Mouse (Mus musculus) adipocyte (in vitro differentiated cells): ENCODE results near the gene Bhlha15.

Experiments used
- DNase-seq: peaks from one replicate; pipeline ENCODE4 v3.0.0-alpha.2; 2016; ENCODE audit warnings: low spot score

The Bhlha15 gene

GRCm38 (mm10) chr5:144189950-144190583 lies at the start of gene Bhlha15:
TSS of gene Bhlha15 (plus strand) at chr5:144190286.
- DNase-seq: no peak

- no peak for DNase-seq
Observed at GRCm38 (mm10) chr5:144143531-144143930, 46.6 kb upstream of the Bhlha15 start.

DNA sequence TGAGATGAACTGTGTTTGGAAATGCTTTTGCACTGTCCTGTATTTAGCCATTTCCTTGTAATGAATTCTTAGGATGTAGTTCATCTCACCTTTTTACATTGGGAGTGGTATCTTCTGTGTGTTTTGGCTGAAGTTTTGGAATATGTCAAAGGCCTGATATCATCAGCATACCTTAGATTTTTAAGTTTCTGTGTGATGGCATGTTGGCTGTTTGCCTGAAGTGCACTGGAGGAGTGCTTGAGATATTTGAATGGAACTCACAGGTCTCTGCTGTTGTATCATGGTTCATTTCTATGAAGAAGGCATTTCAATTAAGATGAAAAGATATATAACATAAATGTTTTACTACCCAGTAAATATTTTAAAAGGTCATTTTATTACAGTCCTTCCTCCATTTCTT lies 43.2 kb upstream of the Bhlha15 start:
- no peak for DNase-seq

DNA sequence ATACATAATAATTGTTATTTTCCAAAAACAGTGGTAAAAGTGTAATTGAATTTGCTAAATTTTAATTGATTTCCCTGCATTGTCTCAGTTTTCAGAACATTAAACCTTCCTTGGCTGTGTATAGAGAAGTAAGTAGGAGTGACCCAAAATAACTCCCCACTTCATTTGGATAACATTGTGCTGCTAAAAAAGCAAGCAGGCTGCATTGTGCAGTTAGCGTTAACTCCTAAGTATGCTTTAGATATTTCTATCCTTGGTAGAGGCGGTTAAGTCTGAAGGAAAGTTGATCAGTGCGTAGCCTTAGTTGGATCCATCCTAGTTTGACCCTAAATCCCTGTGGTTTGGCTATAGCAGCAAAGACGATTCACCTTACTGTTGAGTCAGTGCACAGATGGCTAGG lies 40.6 kb upstream of the Bhlha15 start:
- no peak for DNase-seq

GRCm38 (mm10) chr5:144151270-144151669 lies 38.8 kb upstream of the Bhlha15 start:
- no peak for DNase-seq

DNA sequence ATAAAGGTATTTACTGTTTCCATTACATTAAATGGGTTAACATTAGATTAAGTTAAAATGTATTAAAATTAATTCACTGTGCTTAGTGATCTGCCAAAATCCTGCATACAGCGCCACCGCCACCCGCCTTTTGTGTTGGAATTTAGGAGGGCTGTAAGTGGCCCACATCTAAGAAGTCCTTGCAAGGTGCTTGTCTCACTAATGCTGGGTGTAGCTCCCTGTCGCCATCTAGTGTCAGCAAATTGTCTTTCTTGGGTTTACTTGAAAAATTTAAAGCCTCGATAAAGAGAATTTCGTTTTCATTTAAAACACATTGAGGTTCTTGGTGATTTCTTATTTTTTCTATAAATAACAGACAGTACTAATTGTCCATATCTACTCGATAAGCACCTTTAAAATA lies 35.6 kb upstream of the Bhlha15 start:
- peak; percentile 84 for DNase-seq

DNA sequence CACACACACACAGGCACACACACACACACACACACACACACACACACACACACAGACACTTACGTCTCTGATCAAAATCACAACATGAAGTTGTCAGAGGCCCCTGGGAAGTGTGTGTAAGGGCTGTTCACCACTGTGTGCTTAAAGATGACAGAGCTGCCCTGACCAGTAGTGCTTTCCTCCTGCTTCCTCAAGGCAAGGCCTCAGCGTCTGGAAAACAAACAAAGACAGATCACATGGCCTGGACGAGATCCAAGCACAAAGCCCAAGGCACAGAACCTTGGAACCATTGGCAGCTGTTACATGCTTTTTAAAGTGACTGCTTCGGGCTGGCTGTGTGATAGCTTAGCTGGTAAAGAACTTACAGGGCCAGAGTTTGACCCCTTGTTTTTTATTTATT lies 31.5 kb upstream of the Bhlha15 start:
- DNase-seq: peak; percentile 98

DNA sequence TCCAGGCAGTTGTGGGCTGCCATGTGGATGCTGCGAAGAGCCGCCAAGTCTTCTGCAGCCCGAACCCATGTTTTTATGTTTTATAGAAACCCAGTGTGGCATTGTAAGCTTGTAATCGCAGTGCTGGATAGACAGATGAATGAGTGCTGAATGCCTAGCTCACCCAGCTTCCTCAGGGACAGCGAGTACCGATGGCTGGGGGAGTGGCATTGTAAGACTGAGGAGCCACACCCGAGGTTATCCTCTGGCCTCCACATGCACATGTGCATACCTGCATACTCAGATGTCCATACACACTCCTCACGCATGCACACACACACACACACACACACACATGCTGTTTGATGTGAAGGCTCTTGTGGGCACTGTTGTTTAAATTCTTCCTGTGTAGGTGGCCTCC lies 30.9 kb upstream of the Bhlha15 start:
- DNase-seq: no peak

- DNase-seq: no peak
Observed at GRCm38 (mm10) chr5:144162080-144162812, 27.8 kb upstream of the Bhlha15 start.

DNA sequence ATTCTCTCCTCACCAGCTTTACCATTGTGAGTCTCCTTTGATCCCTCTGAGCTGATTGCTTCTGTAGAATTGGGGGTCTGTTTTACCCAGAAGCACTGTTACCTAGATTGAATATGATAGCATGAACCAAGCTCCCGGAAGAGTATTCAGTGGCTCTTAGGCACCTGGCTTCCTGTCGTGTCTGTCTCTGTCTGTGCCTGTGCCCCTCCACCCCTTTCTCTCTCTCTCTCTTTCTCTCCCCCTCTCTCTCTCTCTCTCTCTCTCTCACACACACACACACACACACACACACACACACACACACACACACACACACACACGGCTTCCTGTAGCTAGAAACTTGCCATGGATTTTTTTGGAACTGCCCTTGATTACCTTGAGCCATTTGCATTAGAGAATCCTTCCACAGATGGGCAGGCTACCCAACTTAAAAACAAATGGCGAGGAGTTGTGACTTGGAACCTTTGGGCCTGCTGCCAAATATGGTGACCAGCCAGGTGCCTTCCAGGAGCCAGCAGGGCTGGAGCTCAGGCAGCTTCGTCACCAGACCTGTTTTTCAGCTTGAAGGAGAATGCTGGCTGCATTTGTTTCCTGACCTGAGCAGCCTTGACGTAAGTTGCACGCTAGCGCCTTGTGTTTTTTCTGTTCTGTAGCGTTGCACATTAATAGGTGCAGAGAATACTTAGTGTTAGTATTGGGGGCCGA lies 27.1 kb upstream of the Bhlha15 start:
- no peak for DNase-seq

- DNase-seq: no peak
Observed at GRCm38 (mm10) chr5:144165756-144166155, 24.3 kb upstream of the Bhlha15 start.

GRCm38 (mm10) chr5:144169275-144169975 lies 20.7 kb upstream of the Bhlha15 start:
- no peak for DNase-seq

DNA sequence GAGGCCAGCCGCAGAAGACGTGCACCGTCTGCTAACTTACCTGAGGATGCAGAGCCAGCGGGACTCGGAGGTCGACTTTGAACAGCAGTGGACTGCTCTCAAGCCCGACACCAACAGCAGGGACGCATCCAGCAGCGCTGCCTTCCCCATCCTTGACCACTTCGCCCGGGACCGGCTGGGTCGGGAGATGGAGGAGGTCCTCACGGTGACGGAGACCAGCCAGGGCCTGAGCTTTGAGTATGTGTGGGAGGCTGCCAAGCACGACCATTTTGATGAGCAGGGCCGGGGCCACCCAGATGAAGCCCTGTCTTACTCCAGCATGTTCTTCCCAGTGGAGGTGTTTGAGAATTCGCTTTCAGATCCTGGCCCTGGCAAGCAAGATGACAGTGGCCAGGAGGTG lies 16.4 kb upstream of the Bhlha15 start:
- no peak for DNase-seq

DNA sequence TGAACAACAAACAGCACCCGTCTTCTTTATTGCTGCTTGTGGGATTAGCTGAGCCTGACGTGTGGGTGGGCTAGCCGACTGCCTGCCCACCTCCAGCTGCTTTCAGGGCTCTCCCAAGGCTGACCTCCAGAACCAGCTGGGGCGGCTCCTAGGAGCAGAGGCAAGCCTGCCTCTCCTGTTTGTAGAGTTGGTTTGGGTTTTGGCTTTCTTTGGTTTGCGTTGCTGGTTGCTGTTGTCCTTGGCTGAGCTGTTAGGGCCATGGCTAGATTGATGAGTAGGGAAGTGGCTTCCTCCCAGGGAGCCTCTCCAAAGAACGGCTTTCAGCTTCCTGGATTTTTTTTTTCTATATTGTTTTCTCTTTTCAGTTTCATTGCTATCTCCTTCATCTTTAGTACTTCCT lies 11.9 kb upstream of the Bhlha15 start:
- DNase-seq: no peak

- DNase-seq: no peak
Observed at GRCm38 (mm10) chr5:144181249-144181648, 8.8 kb upstream of the Bhlha15 start.

GRCm38 (mm10) chr5:144182542-144183247 lies 7.4 kb upstream of the Bhlha15 start:
- DNase-seq: no peak

DNA sequence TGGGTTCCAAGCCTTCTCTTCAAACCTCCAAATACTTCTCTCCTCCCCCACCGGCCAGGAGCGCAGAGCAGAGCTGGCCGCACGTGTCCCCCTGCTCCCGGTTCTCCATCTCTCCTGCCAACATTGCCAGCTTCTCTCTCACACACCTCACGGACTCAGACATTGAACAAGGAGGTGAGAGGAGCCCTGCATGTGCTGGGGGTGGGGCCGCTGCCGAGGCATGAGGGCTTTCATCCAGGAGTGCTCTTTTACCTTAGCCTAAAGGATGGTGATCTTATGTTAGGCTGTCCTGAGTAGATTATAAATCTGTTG lies 6.9 kb upstream of the Bhlha15 start:
- DNase-seq: no peak

DNA sequence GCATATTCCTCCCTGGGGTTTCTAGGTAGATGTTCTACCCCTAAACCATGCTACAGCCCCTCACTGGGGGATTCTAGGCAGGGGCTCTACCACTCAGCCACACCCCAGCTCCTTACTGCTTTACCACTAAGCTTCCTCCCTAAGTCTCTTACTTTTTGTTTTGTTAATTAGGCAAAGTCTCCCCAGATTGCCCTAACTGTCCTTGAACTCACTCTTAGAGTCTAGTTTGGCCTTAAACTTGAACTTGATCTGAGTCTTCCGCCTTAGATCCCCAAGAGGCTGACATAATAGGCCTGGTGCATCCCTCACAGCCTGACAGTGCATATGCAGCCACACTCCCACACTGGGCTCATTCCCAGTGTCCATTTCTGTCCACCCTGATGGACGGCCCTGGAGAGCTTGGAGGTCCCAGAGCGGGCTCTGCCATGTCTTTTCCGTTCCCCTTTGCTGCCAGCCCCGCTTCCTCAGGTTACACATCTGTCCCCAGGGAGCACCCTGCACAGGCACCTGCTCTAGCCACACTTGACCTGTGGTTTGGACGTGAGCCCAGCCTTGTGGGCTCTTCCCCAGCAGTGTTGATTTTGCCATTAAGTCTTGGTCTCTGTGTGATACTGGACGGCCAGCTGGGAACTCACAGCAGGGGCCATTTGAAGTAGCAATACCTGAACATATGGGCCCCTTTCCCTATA lies 6.3 kb upstream of the Bhlha15 start:
- DNase-seq: no peak

DNA sequence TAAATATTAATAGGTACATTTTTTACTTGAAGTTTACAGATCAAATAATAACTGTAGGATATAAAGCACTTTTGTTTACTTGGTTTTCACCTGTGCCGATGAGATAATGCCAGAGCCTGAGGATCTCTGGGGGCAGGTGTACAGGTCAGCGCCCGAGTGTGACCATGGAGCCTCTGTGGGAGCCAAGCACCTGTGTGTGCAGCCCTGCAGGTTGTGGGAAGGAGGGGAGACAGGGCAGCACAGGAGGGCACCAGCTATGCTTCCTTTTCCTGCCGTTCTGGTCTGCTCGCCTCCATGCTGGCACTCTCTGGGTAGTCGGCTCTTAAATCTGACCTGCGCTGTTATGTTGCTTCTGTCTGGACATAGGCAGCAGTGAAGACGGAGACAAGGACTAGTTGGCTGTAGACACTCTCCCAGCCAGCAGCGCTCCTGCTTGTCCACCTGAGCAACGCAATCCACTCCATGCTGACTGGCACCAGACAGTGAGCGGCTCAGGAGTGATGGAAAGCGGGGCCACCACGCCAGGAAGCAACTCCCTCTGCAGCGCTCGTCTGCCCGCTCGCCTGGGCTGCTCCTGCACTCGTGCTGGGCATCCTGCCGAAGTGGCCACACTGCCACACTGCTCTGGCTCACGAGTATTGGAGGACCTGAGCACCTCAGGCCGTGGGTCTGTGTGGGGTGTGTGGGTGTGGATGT lies 5.6 kb upstream of the Bhlha15 start:
- DNase-seq: no peak

DNA sequence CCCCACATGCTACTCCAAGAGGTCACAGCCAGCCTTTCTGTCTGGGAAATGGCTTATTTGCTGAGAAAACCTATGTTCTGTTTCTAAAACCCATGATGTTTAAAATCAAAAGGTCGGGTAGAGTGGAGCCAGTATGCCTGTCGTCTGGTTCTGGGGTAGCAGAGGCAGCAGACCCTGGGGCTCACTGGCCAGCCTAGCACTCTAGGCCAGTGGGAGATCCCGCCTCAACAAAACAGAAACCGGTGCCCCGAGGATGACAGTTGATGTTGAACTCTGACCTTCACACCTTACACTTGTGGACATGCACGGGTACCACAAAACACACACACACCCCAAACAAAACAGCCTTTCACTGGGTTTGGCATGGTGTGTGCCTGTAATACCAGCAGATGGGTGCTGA lies 1.7 kb upstream of the Bhlha15 start:
- DNase-seq: no peak

GRCm38 (mm10) chr5:144189327-144189726 lies 759 bp upstream of the Bhlha15 start:
- no peak for DNase-seq
